Mouse (Mus musculus) telencephalon, adult 2 months (tissue): ENCODE data around the gene Kcnh3.
A peak's percentile ranks its signal among the peaks of the same experiment; 100 is the strongest.

Source experiments
- DNase-seq: peaks from one replicate; pipeline ENCODE4 v3.0.0-alpha.2; 2011; ENCODE audit warnings: low read depth, low spot score

Kcnh3 gene

DNA sequence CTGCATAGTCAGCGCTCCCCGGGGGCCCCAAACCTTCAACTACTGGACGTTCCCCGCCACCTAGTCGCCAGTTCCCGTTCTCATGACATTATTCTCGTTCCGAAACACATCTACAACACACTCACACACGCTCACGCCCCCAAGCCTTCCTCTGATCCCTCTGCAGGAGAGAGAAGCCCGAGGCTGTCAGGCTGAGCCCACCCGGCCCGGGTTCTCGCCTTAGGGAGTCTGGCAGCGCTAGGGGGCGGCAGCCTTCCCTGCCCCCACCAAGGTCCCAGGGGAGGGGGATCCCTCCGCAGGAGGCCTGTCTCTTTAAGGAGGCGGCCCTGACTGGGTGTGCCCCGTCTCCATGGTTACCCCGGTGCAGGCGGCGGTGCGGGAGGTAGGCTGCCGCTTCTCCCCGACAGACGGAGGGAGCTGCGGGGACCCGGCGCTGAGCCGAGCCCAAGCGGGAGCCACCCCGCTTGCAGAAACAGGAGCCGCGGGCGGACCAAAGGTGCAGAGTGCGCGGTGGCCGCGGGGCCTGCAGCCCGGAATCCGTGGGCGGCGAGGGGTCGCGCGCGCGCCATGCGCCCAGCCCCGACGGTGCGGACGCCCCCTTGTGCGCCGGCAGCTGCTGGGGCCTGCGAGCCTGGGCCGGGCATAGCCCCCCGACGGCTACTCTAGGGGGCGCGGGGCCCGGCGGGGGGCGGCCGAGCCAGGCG is at the start of gene Kcnh3:
Gene Kcnh3, plus strand, starts transcription at position 654 of the 704 bp plus-strand sequence.
- DNase-seq = peak; percentile 55

DNA sequence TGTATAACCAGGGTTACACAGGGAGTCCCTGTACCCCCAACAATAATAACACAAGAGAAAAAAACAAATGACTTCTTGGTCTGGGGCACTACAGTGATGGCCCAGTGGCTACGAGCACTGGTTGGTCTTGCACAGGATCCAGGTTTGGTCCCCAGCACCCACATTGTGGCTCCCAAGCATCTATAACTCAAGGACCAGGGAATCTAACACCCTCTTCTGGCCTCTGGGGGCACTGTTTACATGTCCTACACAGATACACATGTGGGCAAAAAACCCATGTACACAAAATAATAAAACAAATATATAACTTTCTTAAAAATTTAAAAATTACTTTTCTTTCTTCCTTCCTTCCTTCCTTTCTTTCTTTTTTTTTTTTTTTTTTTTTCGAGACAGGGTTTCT is 45.0 kb upstream of the Kcnh3 start:
- DNase-seq = no peak

DNA sequence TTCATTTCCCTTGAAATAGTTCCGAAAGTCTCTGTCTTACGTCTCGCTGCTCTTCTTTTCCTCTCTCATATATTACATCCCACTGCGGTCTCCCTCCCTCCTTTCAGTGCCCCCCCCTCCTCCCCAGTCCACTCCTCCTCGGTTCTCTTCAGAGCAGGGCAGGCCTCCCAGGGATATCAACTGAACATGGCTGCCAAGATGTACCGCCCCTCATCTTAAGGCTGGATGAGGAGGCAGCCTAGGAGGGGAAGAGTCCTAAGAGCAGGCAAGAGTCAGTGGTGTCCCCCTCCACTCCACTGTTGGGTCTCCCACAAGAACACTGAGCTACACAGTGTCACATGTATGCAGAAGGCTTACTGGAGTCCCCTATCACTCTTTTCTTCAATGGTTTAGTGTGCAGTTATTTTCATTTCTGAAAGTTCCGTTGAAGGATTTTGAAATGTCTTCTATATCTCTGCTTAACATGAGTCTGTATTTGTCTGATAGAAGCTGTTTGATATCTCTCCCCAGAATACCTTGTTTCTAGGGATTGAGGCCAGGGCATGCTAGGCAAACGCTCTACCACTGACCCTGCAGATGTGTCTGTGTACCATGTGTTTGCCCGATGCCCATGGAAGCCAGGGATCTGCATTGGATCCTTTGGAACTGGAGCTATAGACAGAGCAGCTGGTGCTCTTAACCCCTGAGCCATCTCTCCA is 40.3 kb upstream of the Kcnh3 start:
- DNase-seq = no peak

DNA sequence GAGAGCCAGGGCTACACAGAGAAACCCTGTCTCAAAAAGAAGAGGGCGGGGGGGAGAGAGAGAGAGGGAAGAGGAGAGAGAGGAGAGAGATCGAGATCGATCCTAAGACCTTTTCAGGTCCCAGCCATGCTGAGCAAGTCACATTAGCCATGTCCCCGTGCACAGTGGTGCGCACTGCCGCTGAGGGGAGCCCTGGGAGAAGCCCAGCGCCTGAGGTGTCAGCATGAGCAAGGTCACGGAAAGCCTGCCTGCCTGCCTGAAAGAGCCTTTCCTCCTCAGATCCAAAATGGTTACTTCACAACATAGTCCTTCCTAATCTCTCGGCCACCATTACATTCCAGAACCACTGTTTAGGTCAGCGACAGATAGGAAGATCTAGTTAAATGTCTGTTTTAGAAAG is 30.3 kb upstream of the Kcnh3 start:
- DNase-seq = no peak

DNA sequence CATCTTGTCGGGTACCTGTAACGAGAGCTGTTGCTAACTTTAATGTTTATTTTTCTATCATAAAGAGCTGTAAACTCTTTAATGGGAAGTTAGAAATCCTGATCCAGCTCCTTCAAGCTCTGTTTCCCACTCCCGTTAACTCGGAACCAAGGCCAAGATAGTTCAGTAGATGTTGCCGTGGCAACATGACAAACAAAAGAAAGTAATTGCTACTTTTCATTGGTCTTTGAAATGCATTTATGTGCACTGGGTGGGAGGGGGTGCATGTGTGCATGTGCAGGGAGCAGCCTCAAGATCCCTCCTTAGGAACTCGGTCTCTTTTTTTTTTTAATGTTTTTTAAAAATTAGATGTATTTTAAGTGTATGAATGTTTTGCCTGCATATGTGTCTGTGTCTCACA is 29.6 kb upstream of the Kcnh3 start:
- DNase-seq = no peak

DNA sequence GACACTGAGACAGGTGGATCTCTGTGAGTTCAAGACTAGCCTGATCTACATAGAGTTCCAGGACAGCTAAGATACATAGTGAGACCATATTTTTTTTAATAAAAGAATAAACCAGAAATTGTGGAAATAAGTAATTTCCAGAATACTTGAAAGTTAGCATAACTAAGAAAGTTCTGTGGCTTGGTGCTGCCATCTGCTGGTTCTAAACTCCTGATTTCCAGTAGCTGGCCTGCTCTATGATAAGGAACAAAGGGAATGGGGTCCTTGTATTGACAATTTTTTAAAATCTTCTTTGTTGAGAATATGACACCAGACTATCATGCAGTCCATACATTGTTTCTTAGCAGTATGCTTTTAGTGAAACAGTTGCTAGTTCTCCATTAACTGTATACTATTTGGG is 25.9 kb upstream of the Kcnh3 start:
- no peak for DNase-seq

DNA sequence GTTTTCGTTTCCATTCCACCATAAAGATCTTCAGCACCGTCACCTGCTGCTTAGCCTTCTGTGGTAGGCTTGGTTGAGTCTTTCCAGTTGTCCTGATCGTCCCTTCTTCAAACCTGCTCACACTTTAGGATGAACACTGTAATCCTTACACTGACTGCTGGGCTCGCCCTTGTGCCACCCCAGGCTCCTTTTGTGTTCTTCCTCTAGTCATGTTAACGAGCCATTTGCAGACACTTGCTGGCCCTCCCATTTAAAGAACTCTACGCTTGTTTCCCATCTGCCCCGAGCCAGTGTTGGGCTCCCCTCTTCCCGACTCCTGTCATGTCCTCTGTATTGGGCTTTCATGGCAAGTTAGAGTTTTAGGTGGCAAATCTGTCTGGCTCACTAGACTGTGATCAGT is 18.7 kb upstream of the Kcnh3 start:
- DNase-seq = no peak

DNA sequence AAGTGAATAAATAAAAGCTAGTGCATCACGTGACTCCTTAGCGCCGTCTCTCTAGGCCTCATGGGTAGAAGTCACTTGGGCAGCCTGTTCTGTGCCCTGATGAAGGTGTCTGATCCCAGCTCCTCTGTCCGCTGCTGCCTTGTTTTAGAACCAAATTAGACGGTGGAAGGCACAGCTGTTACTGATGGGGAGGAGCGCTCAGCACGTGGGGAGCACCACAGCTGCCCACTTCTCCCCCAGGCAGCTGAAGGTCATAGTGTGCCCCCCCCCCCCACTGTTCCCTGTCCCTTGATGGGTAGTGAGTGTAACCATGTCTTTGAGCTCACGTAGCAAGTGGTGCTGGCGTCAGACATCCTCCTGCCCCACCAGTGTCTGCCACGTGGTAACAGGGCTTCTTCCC is 11.5 kb upstream of the Kcnh3 start:
- no peak for DNase-seq

DNA sequence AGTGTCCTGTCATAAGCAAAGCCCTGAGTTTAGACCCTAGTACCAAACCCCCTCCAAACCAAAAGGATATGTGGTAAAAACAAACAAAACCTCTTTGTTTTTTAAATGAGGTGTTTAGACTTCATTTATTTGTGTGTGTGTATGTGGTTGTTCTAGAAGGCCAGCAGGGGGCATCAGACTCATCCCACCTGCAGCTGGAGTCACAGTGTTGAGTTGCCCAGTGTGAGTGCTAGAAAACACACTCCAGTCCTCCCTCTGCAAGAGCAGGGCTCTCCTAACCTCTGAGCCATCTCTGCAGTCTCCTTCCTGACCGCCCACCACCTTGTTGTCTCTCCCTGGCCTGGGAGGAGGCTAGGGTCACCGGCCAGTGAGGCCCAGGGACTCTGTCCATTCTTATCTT is 9.7 kb upstream of the Kcnh3 start:
- no peak for DNase-seq

DNA sequence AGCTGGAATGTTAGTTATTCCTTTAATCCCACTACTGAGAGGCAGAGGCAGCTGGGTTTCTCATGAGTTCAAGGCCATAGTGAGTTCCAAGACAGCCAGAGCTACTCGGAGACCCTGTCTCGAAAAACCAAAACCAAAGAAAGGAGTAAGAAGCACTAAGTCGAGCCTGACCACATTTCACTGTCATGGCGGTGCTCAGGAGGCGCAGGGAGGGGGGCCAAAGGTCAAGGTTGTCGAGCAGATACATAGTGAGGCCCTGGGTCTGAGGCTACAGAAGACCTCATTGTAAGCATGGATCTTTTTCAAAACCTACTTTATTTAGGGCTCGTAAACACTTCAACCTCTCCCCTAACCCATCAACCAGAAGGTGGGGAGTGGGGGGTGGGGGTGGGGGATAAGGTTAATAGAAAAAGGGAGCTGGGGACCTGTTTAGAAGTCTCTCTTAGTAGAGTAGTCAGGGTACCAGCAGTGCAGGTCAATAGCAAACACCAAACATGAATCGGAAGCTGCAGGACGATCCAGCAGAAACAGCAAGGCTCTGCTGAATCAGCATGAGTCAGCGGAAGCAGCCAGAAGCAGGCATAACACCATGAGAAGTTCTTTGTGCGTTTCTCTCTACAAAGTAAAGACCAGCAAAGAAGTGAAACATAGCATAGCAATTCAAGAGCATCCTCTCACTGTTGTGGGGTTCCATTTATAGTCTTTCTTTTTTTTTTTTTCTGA is 8.8 kb upstream of the Kcnh3 start:
- DNase-seq = no peak

DNA sequence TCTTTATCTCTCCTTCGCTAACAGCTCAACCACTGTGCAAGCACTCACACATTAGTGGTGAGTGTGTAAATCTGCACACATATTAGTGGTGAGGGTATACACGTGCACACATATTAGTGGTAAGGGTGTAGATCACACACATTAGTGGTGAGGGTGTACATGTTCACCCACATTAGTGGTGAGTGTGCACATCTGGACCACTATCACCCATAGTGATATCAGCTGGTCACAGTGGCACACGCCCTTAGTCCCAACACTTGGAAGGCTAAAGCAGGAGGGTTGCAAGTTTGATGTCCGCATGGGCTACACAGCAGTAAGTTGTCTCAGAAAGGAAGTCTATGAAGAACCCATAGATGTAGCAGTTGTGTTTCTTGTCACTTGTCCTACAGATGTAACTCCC is 7.0 kb upstream of the Kcnh3 start:
- DNase-seq = no peak

DNA sequence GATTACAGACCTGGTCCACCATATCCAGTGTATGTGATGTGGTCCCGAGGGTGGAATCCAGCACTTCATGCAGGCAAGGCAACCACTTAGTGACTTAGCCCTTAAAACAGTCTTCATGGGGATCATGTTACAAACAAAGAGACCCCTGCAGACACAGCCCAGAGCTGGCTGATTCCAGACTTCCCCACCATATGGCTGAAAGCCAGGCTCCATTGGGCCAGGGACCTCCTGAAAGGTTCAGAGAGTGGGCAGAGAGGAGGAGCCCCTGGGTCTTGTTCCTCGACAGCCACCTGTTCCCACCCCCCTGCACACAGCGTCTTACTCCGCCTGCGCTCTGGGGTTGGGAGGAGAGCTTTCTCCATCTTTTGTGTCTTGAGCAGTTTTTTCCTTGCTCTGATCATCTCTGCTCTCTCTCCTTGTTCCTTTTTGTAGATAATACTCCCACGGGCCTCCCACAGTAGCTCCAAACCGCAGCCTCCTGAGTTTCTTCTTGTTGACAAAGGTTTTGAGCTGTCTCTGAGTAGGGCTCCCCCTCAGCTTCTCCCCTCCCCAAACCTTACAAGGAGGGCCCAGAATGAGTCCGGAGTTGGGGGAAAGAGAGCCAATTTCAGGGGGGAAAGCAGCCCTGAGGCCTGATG is 3.2 kb upstream of the Kcnh3 start:
- DNase-seq = no peak

DNA sequence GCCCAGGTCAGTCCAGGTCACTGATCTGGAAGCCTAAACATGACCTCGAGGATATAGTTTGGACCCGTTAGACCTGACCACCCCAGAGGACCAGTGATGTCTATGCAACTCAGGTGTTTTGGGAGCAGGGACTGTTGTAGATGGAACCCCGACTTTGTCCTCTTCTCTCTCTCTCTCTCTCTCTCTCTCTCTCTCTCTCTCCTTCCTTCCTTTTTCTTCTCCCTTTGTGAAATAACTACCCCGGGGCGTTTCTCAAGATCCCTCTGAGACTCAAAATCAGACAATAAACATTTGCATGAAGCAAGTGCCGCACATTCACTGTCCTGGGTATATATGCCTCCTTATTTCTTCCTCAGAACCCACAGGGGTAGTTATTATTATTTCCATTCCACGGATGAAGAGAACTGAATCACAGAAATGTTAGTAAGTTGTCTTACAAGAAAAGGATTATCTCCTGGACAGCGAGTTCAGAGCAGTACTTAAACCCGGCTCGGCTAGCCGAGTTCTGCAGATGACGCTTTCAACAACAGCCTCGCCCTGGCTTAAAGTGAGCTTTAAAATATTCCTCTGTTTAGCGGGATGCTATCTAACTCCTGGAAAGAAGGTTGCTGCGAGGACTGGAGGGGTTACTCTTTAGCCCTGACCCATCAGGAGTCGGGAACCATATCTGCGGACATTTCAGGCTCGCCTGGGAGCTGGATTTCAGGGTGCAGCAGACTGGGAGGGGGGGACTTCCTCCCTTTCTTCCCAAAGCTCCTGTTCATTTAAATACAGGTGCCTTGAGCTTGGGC is 1.7 kb upstream of the Kcnh3 start:
- no peak for DNase-seq

DNA sequence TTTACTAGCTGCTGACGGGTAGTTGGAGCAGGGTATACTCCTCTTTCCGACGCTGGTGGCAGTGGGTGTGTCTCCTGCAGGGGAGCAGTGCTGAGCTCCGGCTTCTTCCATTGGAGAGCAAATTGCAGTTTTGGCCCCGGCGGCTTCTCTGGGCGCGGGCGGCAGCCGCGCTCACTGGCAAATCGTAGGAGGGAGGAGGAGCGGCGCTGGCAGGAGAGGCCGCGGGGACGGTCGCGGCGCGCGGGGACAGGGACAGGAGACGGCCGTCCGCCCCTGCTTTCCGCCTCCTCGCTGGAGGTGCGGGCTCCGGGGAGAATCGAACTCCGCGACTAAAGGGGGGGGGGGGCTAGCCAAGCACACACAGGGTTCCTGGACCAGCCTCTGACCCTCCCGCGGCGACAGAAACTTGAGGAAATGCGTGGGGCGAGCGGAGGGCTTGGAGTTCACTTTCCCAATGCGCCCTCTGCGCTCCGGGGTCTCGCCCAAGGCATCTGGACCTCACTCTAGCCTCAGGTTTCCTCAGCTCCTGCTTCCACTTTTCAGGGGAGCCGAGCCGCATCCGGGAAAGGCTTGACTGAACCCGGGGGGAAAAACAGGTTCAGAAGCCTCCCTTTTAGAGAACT is 965 bp upstream of the Kcnh3 start:
- peak; percentile 70 for DNase-seq

DNA sequence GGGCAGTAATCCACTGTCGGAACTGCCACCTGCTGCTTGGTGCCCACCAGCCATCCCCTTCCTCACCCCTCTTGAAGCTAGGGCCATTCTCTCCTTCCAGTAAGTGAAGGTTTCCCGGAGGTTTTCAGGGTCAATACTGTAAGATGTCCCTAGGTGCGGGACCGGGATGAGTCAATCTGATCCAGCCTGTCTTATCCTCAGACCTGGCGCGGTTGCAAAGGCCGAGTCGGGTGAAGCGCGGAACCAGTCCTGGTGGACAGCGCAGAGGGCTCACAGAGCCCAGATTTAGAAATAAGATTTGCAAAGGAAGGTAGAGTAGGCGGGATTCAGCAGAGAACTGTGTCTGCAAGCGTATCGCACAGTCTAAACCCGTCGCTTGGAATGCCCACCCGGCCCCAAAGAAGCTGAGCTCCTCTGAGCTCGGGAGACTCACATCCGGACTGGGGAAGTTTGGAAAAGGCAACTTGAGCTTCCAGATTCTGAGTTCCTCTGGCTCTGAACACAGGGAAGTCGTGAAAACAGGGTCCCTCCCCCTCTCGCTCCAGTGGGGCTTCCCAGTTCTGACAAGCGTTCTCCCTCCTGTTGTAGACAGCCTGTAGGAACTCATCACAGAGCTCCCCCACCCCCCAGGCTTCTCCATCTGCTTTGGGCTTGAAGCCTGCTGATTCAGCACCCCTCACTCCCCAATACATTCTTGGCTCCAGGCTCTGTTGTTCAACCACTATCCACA is 585 bp downstream of the Kcnh3 start:
- DNase-seq = peak; percentile 58

DNA sequence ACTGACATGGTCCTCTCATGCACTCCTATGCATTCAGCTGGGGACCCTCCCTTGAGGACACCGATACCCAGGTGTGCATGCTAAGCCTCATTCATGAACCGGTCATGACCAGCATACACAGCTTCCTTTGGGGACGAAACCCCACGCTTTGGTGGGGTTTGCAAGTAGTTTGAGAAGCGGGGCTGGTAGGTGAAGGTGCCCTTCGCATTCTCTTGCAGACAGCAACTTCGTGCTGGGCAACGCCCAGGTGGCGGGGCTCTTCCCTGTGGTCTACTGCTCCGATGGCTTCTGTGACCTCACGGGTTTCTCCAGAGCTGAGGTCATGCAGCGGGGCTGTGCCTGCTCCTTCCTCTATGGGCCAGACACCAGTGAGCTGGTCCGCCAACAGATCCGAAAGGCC is 1.4 kb downstream of the Kcnh3 start:
- no peak for DNase-seq

DNA sequence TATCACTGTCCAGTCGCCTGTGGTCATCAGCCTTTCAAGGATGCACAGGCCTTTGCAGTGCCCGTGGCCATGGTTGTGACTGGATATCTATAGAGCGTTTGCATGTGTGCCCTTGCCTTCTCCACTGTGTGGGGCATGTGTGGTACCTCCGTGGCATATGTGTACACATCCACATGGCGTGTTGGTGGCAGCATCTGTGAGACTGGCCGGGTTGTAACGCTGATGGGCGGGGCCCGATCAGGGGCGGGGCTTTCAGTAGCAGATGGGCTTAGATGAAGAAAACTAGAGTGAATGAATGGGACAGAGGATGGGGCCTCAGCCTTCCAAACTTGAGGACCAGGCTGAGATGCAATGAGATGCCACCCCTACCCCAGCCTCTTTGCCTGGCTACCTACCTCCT is 7.3 kb downstream of the Kcnh3 start:
- DNase-seq = no peak

DNA sequence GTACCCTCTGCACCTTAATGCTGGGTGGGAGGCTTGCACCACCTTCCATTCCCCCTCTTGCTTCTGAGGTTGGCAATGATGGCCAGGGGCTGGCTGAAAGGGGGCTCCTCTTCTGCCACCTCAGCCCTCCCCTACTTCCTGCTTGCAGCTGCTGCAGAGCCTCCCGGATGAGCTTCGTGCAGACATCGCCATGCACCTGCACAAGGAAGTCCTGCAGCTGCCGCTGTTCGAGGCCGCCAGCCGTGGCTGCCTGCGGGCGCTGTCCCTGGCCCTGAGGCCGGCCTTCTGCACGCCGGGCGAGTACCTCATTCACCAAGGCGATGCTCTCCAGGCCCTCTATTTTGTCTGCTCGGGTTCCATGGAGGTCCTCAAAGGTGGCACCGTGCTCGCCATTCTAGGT is 9.1 kb downstream of the Kcnh3 start:
- no peak for DNase-seq

DNA sequence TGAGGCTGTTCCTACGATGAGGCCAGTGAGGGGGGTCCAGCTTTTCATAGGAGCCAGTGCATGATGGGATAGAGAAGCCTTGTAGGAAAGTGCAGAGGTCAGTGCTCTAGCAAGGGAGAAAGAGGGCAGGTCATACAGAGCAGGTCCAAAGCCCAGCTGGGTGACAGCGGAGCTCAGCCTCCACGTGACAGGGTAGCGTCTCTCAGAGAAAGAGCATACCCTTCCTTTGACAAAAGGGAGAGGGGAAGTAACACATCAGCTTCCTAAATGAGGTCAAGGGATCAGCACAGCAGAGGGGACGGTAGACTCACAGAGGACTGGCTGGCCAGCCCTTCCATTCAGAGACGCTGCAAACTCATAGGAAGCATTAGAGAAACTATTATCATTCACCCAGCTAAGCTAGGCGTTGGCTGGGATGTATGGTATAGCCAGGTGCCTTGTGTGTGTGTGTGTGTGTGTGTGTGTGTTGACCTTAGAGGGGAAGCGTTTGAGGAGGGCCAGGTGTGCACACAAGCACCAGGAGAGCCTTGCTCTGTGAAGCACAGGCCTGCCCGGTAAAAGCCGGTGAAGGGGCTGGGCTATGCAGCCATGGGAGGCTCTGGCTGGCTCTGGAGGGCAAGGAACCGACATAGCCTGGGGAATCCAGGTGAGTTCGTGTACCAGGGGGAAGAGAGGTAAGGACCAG is 9.8 kb downstream of the Kcnh3 start:
- no peak for DNase-seq

DNA sequence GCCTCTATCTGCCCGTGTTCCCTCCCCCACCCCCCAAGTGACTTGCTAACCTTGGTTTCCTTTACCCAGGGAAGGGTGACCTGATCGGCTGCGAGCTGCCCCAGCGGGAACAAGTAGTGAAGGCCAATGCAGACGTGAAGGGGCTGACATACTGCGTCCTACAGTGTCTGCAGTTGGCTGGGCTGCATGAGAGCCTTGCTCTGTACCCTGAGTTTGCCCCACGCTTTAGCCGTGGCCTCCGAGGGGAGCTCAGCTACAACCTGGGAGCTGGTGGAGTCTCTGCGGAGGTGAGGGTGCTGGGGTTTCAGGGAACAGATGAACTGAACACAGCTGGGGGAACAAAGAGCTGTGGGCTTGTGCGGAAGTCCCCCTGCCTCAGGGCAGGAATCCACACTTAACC is 13.3 kb downstream of the Kcnh3 start:
- DNase-seq = no peak
